In genomic region chr12:80273020-80273686, GRCm38 (mm10) we compare ENCODE assay signal across 8 mouse cellular contexts. TPM values are rescaled to one million over a fixed set of nuclear protein-coding genes. Genes with fewer than 3 reads are reported as not detected.
DNase-seq lines count a peak whose midpoint lies in the region; ATAC-seq and TF ChIP-seq lines count a peak whose summit lies in the region.

No protein-coding gene starts in this region.

- no peak overlapping the region for H3K9ac ChIP-seq in forebrain, embryonic 13.5 days
- no peak overlapping the region for H3K9ac ChIP-seq in kidney, postnatal 0 days (ENCODE audit: low read depth, low read length)
- no peak overlapping the region for H3K9ac ChIP-seq in liver, embryonic 14.5 days (replicated peaks)
- H3K9ac ChIP-seq in neural tube, embryonic 13.5 days = no peak overlapping the region

- H3K27ac ChIP-seq in forebrain, embryonic 13.5 days = no peak overlapping the region
- H3K27ac ChIP-seq in kidney, postnatal 0 days = no peak overlapping the region
- no peak overlapping the region for H3K27ac ChIP-seq in liver, embryonic 14.5 days
- H3K27ac ChIP-seq in neural tube, embryonic 13.5 days (replicated peaks) = 0 out of 2 replicates have a peak overlapping the region, but pooled peaks have one; percentile 15

- TF ChIP-seq CTCF in kidney, postnatal 0 days (IDR thresholded peaks at IDR 0.05; ENCODE audit: low read depth) = no peak
- no peak for TF ChIP-seq CTCF in liver, embryonic 14.5 days (IDR thresholded peaks at IDR 0.05; ENCODE audit: low read depth)

- no peak for TF ChIP-seq EP300 in liver, embryonic 14.5 days (IDR thresholded peaks at IDR 0.05; ENCODE audit: low read depth)

- peak; percentile 23 for DNase-seq in adrenal gland, postnatal 10 days
- no peak for DNase-seq in adrenal gland, adult 18-20 months (ENCODE audit: low spot score in 2 of 2)
- peak; percentile 74 for DNase-seq in brain, adult 2 months (ENCODE audit: low read depth, low spot score)
- DNase-seq in kidney, postnatal 0 days (ENCODE audit: low spot score) = peak; percentile 38
- DNase-seq in liver, embryonic 14.5 days (ENCODE audit: low read depth in 3 of 3, low spot score in 3 of 3) = peak in 2 of 3 experiments; percentile 16 to 18
- DNase-seq in c-Kit-positive CD71-positive TER-119-positive erythroid progenitor cells, embryonic 14.5 days (ENCODE audit: low spot score) = no peak

- no peaks in the 10 kb centered on the region for H3K27me3 ChIP-seq in forebrain, embryonic 13.5 days
- H3K27me3 ChIP-seq in kidney, postnatal 0 days (ENCODE audit: insufficient read depth, low read length) = no peaks in the 10 kb centered on the region
- no peaks in the 10 kb centered on the region for H3K27me3 ChIP-seq in liver, embryonic 14.5 days (ENCODE audit: control insufficient read depth, insufficient read depth, low read length)
- H3K27me3 ChIP-seq in neural tube, embryonic 13.5 days = no peaks in the 10 kb centered on the region

- peak overlapping the region; percentile 46 for H3K4me2 ChIP-seq in forebrain, embryonic 13.5 days
- peak overlapping the region; percentile 3; the same call in 1 of the 2 replicates for H3K4me2 ChIP-seq in kidney, postnatal 0 days (ENCODE audit: low read length)
- H3K4me2 ChIP-seq in liver, embryonic 14.5 days (ENCODE audit: low read depth) = peak overlapping the region; percentile 31; the same call in 1 of the 2 replicates
- H3K4me2 ChIP-seq in neural tube, embryonic 13.5 days = peak overlapping the region; percentile 47

- peak; percentile 87 for ATAC-seq in forebrain, embryonic 13.5 days
- ATAC-seq in kidney, postnatal 0 days (replicated peaks; ENCODE audit: low FRiP score, low read depth) = 0 out of 2 replicates have a peak, but pooled peaks have one; percentile 59
- peak; percentile 45; the same call in 1 of the 2 replicates for ATAC-seq in liver, embryonic 14.5 days (ENCODE audit: insufficient read depth)
- peak; percentile 90 for ATAC-seq in neural tube, embryonic 13.5 days (ENCODE audit: low read depth)

- H3K36me3 ChIP-seq in forebrain, embryonic 13.5 days (ENCODE audit: poor library complexity, severe bottlenecking) = no peaks in the 10 kb centered on the region
- no peaks in the 10 kb centered on the region for H3K36me3 ChIP-seq in kidney, postnatal 0 days (ENCODE audit: insufficient read depth, low read length)
- no peaks in the 10 kb centered on the region for H3K36me3 ChIP-seq in liver, embryonic 14.5 days (replicated peaks; ENCODE audit: control insufficient read depth, insufficient read depth, low read depth)
- H3K36me3 ChIP-seq in neural tube, embryonic 13.5 days = no peaks in the 10 kb centered on the region

- H3K9me3 ChIP-seq in forebrain, embryonic 13.5 days (replicated peaks) = no peaks in the 10 kb centered on the region
- H3K9me3 ChIP-seq in kidney, postnatal 0 days (replicated peaks; ENCODE audit: low read length) = no peaks in the 10 kb centered on the region
- H3K9me3 ChIP-seq in liver, embryonic 14.5 days (ENCODE audit: control insufficient read depth, low read length) = no peaks in the 10 kb centered on the region
- H3K9me3 ChIP-seq in neural tube, embryonic 13.5 days = no peaks in the 10 kb centered on the region

- H3K4me1 ChIP-seq in forebrain, embryonic 13.5 days = peaks cover 6% of the 10 kb centered on the region
- H3K4me1 ChIP-seq in kidney, postnatal 0 days (replicated peaks; ENCODE audit: insufficient read depth, low read length) = peaks cover 10% of the 10 kb centered on the region; the same call in 1 of the 2 replicates
- peaks cover 0 to 5% of the 10 kb centered on the region in 2 experiments; a peak in 1 of 4 replicates for H3K4me1 ChIP-seq in liver, embryonic 14.5 days (replicated peaks; ENCODE audit: control insufficient read depth in 2 of 2, insufficient read depth in 2 of 2, low read length in 1 of 2)
- peaks cover 7% of the 10 kb centered on the region for H3K4me1 ChIP-seq in neural tube, embryonic 13.5 days (replicated peaks)

- H3K4me3 ChIP-seq in forebrain, embryonic 13.5 days = peak overlapping the region; percentile 11; the same call in 1 of the 2 replicates
- no peak overlapping the region for H3K4me3 ChIP-seq in kidney, postnatal 0 days (replicated peaks; ENCODE audit: low read depth, low read length)
- no peak overlapping the region for H3K4me3 ChIP-seq in liver, embryonic 14.5 days (ENCODE audit: insufficient read depth in 1 of 2, low read depth in 2 of 2, low read length in 2 of 2)
- peak overlapping the region; percentile 19 for H3K4me3 ChIP-seq in neural tube, embryonic 13.5 days

- 18% methylated on average over 10 of the region's 10 CpGs for WGBS in forebrain, embryonic 13.5 days
- 25% methylated on average over 10 of the region's 10 CpGs for WGBS in kidney, postnatal 0 days
- 28% methylated on average over 10 of the region's 10 CpGs for WGBS in liver, embryonic 14.5 days (ENCODE audit: insufficient replicate concordance)
- 14% methylated on average over 10 of the region's 10 CpGs for WGBS in neural tube, embryonic 13.5 days

RNA-seq across cellular contexts. Expression of gene Actn1, which starts 13.0 kb away (rescaled TPM):
- total RNA-seq in adrenal gland, postnatal 10 days (2021) = 10 to 100 TPM; 49.3 to 53.7 TPM
- 10 to 100 TPM; 31.2 to 43.7 TPM for total RNA-seq in adrenal gland, adult 18-20 months (2021)
- 9.3 and 9.9 TPM in 2 replicates for polyA plus RNA-seq in forebrain, embryonic 13.5 days (2015; fragmentation: Nextera tagmentation; extraction: Ambion mirVana)
- polyA plus RNA-seq in kidney, postnatal 0 days (2015; fragmentation: Nextera tagmentation; extraction: Ambion mirVana) = 32.5 and 37.1 TPM in 2 replicates
- 9.8 and 14.0 TPM in 2 replicates for polyA plus RNA-seq in liver, embryonic 14.5 days (2012; rRNA removed)
- 5.6 and 6.9 TPM in 2 replicates for polyA plus RNA-seq in liver, embryonic 14.5 days (2014; fragmentation: Nextera tagmentation; extraction: Ambion mirVana)
- 8.8 and 10.2 TPM in 2 replicates for polyA plus RNA-seq in neural tube, embryonic 13.5 days (2015; fragmentation: Nextera tagmentation; extraction: Ambion mirVana)

Comparison
In these comparisons a context has a peak if more than half of its experiments do, and no peak if none do; other contexts are left out.
1. DNase-seq: peak in adrenal gland, postnatal 10 days (single experiment), brain, adult 2 months (single experiment), kidney, postnatal 0 days (single experiment) and liver, embryonic 14.5 days (2 of 3); none in adrenal gland, adult 18-20 months (0 of 2) and c-Kit-positive CD71-positive TER-119-positive erythroid progenitor cells, embryonic 14.5 days (single experiment).
2. H3K4me3 ChIP-seq: peak in forebrain, embryonic 13.5 days (single experiment) and neural tube, embryonic 13.5 days (single experiment); none in kidney, postnatal 0 days (single experiment) and liver, embryonic 14.5 days (0 of 2).
3. Peak in every context shown above with its lines, with median percentiles within 50 percentile points of each other: ATAC-seq and H3K4me2 ChIP-seq.